Mouse (Mus musculus): ENCODE measurements around the gene AY358078. TPM values are rescaled to one million over a fixed set of nuclear protein-coding genes. Genes with fewer than 3 reads are reported as not detected.
"Not testable (repeated sequence)": the region's sequence is repeated elsewhere in the genome, so short reads cannot be mapped to it uniquely, and the experiment has no call there.

The AY358078 gene
- polyA plus RNA-seq, 1 experiment from 2014 or later = not detected

DNA sequence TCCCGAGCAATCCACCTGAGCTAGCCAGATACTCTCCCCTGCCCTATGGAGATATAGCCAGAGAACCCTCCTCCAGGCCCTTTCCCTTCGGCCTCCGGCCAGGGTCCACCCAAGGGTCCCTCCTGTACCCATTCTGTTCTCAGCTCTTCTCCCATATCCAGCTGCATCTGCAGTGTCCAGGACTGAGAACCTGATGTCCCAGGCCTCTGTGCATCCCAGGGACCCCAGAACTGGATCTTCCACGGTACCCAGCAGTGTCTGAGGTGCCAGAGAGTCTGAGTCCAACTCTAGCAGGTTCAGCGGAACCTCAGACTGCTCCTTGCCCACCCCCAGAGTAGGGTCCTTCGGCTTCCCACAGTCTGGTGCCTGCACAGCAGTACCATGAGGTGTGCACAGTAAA is 29.3 kb downstream of the AY358078 start:
- Histone ChIP-seq H3K4me3 (no peak overlapping the region), H3K9ac (no peak overlapping the region), H3K4me2 (no peak overlapping the region), H3K36me3 (no peaks in the 10 kb centered on the region), H3K4me1 (no peaks in the 10 kb centered on the region), H3K27ac (replicated peaks) (no peak overlapping the region), H3K27me3 (replicated peaks) (no peaks in the 10 kb centered on the region), H3K9me3 (no peaks in the 10 kb centered on the region)
- no peak for ATAC-seq (ENCODE audit: extremely low read depth, insufficient number of reproducible peaks, low FRiP score, low TSS enrichment)
- 68% methylated on average over 6 of the region's 6 CpGs for WGBS

DNA sequence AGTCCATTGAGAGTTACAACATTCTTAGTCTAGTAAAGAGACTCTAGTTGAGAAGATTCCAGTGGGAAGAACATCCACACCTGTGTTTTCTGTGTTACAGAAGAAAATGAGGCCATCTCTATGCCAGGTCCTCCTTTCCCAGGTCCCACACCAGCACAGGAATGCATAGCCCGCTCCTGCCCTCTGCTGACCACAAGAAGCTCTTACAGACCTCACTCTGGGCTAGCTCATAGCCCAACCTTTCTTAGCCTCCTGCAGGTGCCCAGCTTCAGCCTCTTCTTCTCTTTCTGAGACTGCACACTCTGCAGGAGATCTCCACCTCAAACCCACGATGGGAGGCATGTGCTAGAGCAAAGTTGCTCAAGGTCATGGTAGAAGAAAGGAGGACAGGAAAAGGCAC is 38.6 kb downstream of the AY358078 start:
- ATAC-seq (ENCODE audit: extremely low read depth, insufficient number of reproducible peaks, low FRiP score, low TSS enrichment) = not testable (repeated sequence)

DNA sequence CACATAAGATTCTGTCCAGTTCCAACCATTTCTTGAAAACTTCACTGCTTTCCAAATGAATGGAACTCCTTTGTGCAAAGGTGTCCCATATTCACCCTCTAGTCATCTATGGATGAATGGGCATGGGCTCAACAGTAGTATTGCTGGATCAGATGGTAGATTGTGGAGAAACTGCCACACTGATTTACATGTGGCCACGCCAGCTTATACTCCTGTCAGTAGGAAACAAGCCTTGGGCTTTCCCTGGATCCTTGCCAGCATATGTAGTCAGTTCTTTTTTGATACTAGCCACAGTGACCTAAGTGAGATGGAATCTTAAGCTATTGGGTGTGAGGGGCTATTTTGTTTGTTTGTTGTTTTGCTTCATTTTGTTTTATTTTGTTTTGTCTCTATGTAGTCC is 42.4 kb downstream of the AY358078 start:
- Histone ChIP-seq H3K9ac (no peak overlapping the region), H3K27ac (replicated peaks) (no peak overlapping the region), H3K27me3 (replicated peaks) (no peaks in the 10 kb centered on the region), H3K9me3 (no peaks in the 10 kb centered on the region), H3K4me2 (no peak overlapping the region), H3K4me1 (no peaks in the 10 kb centered on the region), H3K4me3 (no peak overlapping the region), H3K36me3 (no peaks in the 10 kb centered on the region)
- ATAC-seq (ENCODE audit: extremely low read depth, insufficient number of reproducible peaks, low FRiP score, low TSS enrichment) = no peak
- WGBS = 56% methylated on average over 1 of the region's 1 CpGs

More for the DNA sequence above, 38.6 kb downstream of the AY358078 start:
- not testable (repeated sequence) for H3K27me3 ChIP-seq (replicated peaks); H3K9ac ChIP-seq; H3K9me3 ChIP-seq; H3K4me1 ChIP-seq; H3K36me3 ChIP-seq; H3K27ac ChIP-seq (replicated peaks); H3K4me3 ChIP-seq; H3K4me2 ChIP-seq
- WGBS = 30% methylated on average over 2 of the region's 2 CpGs

DNA sequence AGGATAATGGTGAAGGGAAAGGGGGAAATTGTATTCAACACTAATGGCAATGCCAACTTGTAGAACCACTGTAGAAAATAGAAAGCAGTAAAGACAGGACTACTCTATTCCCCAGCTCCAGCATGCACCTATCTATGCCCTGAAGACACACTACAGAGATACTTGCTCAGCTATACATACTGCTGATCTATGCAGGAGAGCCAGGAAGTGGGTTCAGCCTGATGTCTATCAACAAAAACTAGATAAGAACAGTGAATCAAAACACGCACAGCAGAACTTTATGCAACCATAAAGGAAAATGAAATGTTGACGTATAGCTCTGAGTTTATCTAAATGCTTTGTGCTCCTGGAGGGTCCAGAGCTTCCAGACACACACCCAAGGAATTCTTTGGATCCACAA is 42.9 kb downstream of the AY358078 start:
- Histone ChIP-seq H3K9me3 (no peaks in the 10 kb centered on the region), H3K4me1 (no peaks in the 10 kb centered on the region), H3K9ac (no peak overlapping the region), H3K4me3 (no peak overlapping the region), H3K27ac (replicated peaks) (no peak overlapping the region), H3K4me2 (no peak overlapping the region), H3K27me3 (replicated peaks) (no peaks in the 10 kb centered on the region), H3K36me3 (no peaks in the 10 kb centered on the region)
- 71% methylated on average over 2 of the region's 2 CpGs for WGBS
- ATAC-seq (ENCODE audit: extremely low read depth, insufficient number of reproducible peaks, low FRiP score, low TSS enrichment) = no peak

DNA sequence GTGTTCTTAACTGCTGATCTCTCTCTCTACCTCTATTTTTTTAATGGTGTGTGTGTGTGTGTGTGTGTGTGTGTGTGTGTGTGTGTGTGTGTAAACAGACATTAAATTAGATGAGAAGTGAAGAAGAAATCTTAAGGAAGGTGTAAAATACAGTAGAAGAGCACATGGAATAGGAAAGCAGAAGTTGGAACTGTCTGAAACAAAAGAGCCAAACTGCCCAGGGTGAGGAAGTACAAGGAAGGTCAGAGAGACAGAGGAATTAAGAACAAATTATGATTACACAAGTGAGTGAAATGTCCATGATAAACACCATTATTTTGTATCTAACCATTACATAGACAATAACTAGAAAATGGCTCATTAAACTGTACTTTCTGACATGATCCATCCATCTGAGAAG is 44.0 kb downstream of the AY358078 start:
- Histone ChIP-seq H3K27me3 (replicated peaks) (no peaks in the 10 kb centered on the region), H3K4me1 (no peaks in the 10 kb centered on the region), H3K36me3 (no peaks in the 10 kb centered on the region), H3K27ac (replicated peaks) (no peak overlapping the region), H3K9ac (no peak overlapping the region), H3K4me3 (no peak overlapping the region), H3K9me3 (no peaks in the 10 kb centered on the region), H3K4me2 (no peak overlapping the region)
- ATAC-seq (ENCODE audit: extremely low read depth, insufficient number of reproducible peaks, low FRiP score, low TSS enrichment) = no peak

DNA sequence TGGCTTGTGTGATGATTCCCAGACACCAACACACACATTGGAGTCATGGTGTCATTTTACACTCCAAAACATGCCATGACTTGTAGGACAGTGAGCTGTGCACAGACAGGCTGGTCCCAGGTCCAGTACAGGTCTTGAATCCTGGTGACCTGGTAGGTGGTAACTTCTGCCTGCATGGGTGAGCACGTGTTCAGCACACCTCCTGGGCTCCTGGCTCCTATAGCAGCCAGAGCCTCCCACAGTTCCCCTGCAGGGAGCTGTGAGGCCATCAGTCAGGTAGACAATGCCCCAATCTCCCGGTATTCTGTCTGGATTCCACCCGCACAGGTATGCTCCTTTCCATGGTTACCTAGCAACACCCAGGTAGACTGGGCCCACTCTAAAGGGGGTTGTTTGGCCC is 46.7 kb downstream of the AY358078 start:
- Histone ChIP-seq H3K4me2 (no peak overlapping the region), H3K27me3 (replicated peaks) (no peaks in the 10 kb centered on the region), H3K4me1 (no peaks in the 10 kb centered on the region), H3K36me3 (no peaks in the 10 kb centered on the region), H3K9me3 (no peaks in the 10 kb centered on the region), H3K4me3 (no peak overlapping the region), H3K27ac (replicated peaks) (no peak overlapping the region), H3K9ac (no peak overlapping the region)
- ATAC-seq (ENCODE audit: extremely low read depth, insufficient number of reproducible peaks, low FRiP score, low TSS enrichment) = no peak
- 65% methylated on average over 3 of the region's 3 CpGs for WGBS

DNA sequence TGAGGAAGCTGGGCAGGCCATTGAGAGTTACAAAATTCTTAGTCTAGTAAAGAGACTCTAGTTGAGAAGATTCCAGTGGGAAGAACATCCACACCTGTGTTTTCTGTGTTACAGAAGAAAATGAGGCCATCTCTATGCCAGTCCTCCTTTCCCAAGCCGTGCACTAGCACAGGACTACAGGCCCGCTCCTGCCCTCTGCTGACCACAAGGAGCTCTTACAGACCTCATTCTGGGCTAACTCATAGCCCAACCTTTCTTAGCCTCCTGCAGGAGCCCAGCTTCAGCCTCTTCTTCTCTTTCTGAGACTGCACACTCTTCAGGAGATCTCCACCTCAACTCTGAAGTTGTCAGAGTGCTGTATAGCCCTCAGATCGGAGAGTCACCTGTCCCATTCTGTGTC is 51.2 kb downstream of the AY358078 start:
- ATAC-seq (ENCODE audit: extremely low read depth, insufficient number of reproducible peaks, low FRiP score, low TSS enrichment); H3K4me3 ChIP-seq; H3K9me3 ChIP-seq; H3K9ac ChIP-seq; H3K27ac ChIP-seq (replicated peaks); H3K4me1 ChIP-seq; H3K36me3 ChIP-seq; H3K27me3 ChIP-seq (replicated peaks); H3K4me2 ChIP-seq: not testable (repeated sequence)
- WGBS = 41% methylated on average over 3 of the region's 3 CpGs

DNA sequence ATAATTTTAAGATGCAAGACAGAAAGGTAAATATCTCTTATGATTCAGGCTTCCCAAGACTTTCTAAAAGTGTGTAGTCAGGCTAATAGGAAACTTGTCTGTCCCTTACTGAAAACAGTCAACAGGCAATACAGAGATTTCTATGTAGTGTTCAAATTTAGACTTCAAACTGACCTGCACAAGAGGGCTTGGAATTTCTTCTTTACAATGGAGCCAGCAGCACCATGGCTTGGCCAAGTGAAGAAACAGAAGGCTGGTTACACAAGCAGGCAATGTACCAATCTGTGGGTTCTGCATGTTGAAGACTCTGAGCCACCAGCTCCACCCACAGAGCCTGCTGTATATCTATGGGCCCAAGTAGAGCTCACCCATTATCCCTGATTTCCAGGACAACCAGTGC is 53.6 kb downstream of the AY358078 start, which contains the start of gene Ear6:
TSS of gene Ear6 (plus strand) at position 301 of the 400 bp plus-strand sequence.
- no peak for ATAC-seq (ENCODE audit: extremely low read depth, insufficient number of reproducible peaks, low FRiP score, low TSS enrichment)
- no peak within 1 kb of the TSS for H3K4me2 ChIP-seq
- no peak within 1 kb of the TSS for H3K4me3 ChIP-seq
- no peak within 1 kb of the TSS for H3K9ac ChIP-seq
- H3K27me3 ChIP-seq (replicated peaks) = no peaks in the 10 kb centered on the region
- H3K4me1 ChIP-seq = no peaks in the 10 kb centered on the region
- no peaks in the 10 kb centered on the region for H3K36me3 ChIP-seq
- no peak within 1 kb of the TSS for H3K27ac ChIP-seq (replicated peaks)
- no peaks in the 10 kb centered on the region for H3K9me3 ChIP-seq

DNA sequence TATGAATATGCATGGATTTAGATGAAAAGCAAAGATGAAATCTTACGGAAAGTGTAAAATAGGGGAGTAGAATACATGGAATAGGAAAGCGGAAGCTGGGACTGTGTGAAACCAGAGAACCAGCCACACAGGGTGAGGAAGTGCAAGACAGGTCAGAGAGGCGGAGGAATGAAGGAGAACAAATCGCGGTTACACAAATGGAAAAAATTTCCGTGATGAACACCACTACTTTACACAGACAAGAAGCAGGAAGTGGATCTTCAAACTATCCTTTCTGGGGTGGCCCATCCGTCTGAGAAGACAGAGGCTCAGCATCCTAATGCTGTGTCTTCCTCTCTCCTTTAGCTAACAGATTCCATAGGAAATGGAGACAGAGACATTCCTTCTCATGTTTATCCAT is 55.4 kb downstream of the AY358078 start:
- not testable (repeated sequence) for ATAC-seq (ENCODE audit: extremely low read depth, insufficient number of reproducible peaks, low FRiP score, low TSS enrichment); H3K9me3 ChIP-seq; H3K4me2 ChIP-seq; H3K4me1 ChIP-seq; H3K27me3 ChIP-seq (replicated peaks); H3K4me3 ChIP-seq; H3K36me3 ChIP-seq; H3K9ac ChIP-seq; H3K27ac ChIP-seq (replicated peaks)
- 71% methylated on average over 7 of the region's 7 CpGs for WGBS

DNA sequence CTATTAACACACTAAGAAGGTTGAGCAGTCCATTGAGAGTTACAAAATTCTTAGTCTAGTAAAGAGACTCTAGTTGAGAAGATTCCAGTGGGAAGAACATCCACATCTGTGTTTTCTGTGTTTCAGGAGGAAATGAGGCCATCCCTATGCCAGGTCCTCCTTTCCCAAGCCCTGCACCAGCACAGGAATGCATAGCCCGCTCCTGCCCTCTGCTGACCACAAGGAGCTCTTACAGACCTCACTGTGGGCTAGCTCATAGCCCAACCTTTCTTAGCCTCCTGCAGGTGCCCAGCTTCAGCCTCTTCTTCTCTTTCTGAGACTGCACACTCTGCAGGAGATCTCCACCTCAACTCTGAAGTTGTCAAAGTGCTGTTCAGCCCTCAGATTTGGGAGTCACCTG is 63.8 kb downstream of the AY358078 start:
- not testable (repeated sequence) for ATAC-seq (ENCODE audit: extremely low read depth, insufficient number of reproducible peaks, low FRiP score, low TSS enrichment); H3K27me3 ChIP-seq (replicated peaks); H3K9me3 ChIP-seq; H3K4me2 ChIP-seq; H3K4me3 ChIP-seq; H3K9ac ChIP-seq; H3K27ac ChIP-seq (replicated peaks); H3K36me3 ChIP-seq; H3K4me1 ChIP-seq
- 5% methylated on average over 1 of the region's 1 CpGs for WGBS

DNA sequence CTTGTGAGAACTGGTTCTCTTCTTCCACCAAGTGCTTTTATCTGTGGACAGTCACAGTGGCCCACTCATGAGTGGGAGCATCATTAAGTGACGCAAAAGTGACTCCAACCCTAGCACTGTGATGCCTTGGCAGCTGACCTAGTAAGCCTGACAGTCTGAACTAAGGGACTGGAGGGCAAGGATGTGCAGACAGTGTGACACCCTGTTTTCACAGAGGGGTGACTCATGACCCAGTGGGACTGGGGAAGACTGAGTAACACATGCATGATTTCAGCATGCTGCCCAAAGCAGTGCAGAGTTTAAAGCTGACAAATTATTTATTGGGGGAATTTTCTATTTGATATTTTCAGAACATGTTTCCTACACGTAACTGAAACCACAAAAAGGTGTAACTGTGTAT is 70.9 kb downstream of the AY358078 start:
- no peak overlapping the region for H3K27ac ChIP-seq (replicated peaks)
- H3K36me3 ChIP-seq = no peaks in the 10 kb centered on the region
- H3K9ac ChIP-seq = no peak overlapping the region
- no peak overlapping the region for H3K4me3 ChIP-seq
- ATAC-seq (ENCODE audit: extremely low read depth, insufficient number of reproducible peaks, low FRiP score, low TSS enrichment) = no peak
- 59% methylated on average over 2 of the region's 2 CpGs for WGBS
- H3K9me3 ChIP-seq = no peaks in the 10 kb centered on the region
- H3K27me3 ChIP-seq (replicated peaks) = peaks cover under 1% of the 10 kb centered on the region; the same call in 1 of the 2 replicates
- H3K4me2 ChIP-seq = no peak overlapping the region
- H3K4me1 ChIP-seq = no peaks in the 10 kb centered on the region

DNA sequence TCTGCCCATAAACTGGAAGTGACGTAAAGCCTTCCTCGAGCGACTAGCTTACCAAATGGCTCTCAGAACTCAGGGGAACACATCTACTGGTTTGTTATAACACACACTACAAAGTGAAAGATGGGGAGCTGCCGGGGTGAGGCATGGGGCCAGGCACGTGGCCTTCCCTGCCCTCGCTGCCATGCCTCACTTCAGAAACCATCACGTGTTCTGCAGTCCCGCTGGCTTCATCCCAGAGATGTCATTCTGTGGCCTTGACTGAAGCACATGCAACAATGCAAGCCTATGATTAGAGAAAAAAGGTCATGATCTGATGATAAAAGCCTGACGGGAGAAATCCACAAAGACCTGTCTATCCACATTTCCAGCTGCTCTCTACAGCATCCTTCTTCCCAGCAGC is 71.9 kb downstream of the AY358078 start:
- H3K4me2 ChIP-seq = no peak overlapping the region
- ATAC-seq (ENCODE audit: extremely low read depth, insufficient number of reproducible peaks, low FRiP score, low TSS enrichment) = no peak
- H3K4me1 ChIP-seq = no peaks in the 10 kb centered on the region
- H3K4me3 ChIP-seq = no peak overlapping the region
- H3K27ac ChIP-seq (replicated peaks) = no peak overlapping the region
- H3K9ac ChIP-seq = no peak overlapping the region
- H3K27me3 ChIP-seq (replicated peaks) = peaks cover 2% of the 10 kb centered on the region; the same call in 1 of the 2 replicates
- H3K36me3 ChIP-seq = no peaks in the 10 kb centered on the region
- no peaks in the 10 kb centered on the region for H3K9me3 ChIP-seq
- 72% methylated on average over 9 of the region's 9 CpGs for WGBS
